Mouse (Mus musculus) cortical plate, adult 2 months (tissue): ENCODE data around the gene Tchp.

ENCODE experiments used
- CTCF ChIP-seq: fragments of 200-500 bp; IDR thresholded peaks from 2 replicates; pipeline ENCODE4 v1.5.1; 2011; ENCODE audit warnings: mild to moderate bottlenecking, control low read depth, low read length; ENCODE audit not compliant: insufficient read depth; ENCODE audit errors: extremely low read depth
- POLR2A ChIP-seq: fragments of 200-500 bp; IDR thresholded peaks from 2 replicates; pipeline ENCODE4 v1.6.1; 2011; ENCODE audit warnings: mild to moderate bottlenecking, low read length, control low read depth; ENCODE audit not compliant: insufficient read depth; ENCODE audit errors: extremely low read depth

GRCm38 (mm10) chr5:114733606-114734005, 26.0 kb downstream of the Tchp start:
- TF ChIP-seq CTCF (no peak), POLR2A (no peak)
